Mouse (Mus musculus) stomach, postnatal 0 days (tissue): ENCODE measurements at regions not wholly inside any gene's neighbourhood (a gene's known extent, or its start where the extent isn't known, plus 50 kb on each side); places are given as distances from the start of the nearest gene placed in this dataset.

Experiments used
- ATAC-seq: fragments of 200-750 bp; cut with Nextera tagmentation; 2 replicates; pipeline ENCODE4 v1.8.0; 2017; ENCODE audit not compliant: low FRiP score, low TSS enrichment
- DNase-seq: peaks from one replicate; pipeline ENCODE4 v3.0.0-alpha.2; 2016; ENCODE audit warnings: low spot score
- H3K27ac ChIP-seq: fragments of 300-500 bp; sonication (generic); replicated peaks from 2 replicates; pipeline ENCODE4 v1.5.1; 2014; ENCODE audit warnings: mild to moderate bottlenecking, control low read depth
- H3K27me3 ChIP-seq: fragments of 300-500 bp; sonication (generic); 2 replicates; pipeline ENCODE4 v1.6.1; 2014; ENCODE audit warnings: low read length; ENCODE audit not compliant: control insufficient read depth, insufficient read depth
- H3K36me3 ChIP-seq: fragments of 300-500 bp; sonication (generic); 2 replicates; pipeline ENCODE4 v1.6.1; 2014; ENCODE audit warnings: low read length, mixed read lengths; ENCODE audit not compliant: control insufficient read depth, insufficient read depth
- H3K4me1 ChIP-seq: fragments of 300-500 bp; sonication (generic); replicated peaks from 2 replicates; pipeline ENCODE4 v1.6.1; 2014; ENCODE audit warnings: antibody characterized with exemption; ENCODE audit not compliant: control insufficient read depth, insufficient read depth
- H3K4me2 ChIP-seq: fragments of 300-500 bp; sonication (generic); replicated peaks from 2 replicates; pipeline ENCODE4 v1.6.1; 2014; ENCODE audit warnings: low read depth, mild to moderate bottlenecking, control low read depth, moderate library complexity
- H3K4me3 ChIP-seq: fragments of 300-500 bp; sonication (generic); 2 replicates; pipeline ENCODE4 v1.5.1; 2014; ENCODE audit warnings: low read depth, low read length, control low read depth
- H3K9ac ChIP-seq: fragments of 300-500 bp; sonication (generic); 2 replicates; pipeline ENCODE4 v1.6.1; 2014; ENCODE audit warnings: mild to moderate bottlenecking, low read length, control low read depth, mixed read lengths
- H3K9me3 ChIP-seq: fragments of 300-500 bp; sonication (generic); 2 replicates; pipeline ENCODE4 v1.6.1; 2016; ENCODE audit warnings: low read length; ENCODE audit not compliant: control insufficient read depth
- CTCF ChIP-seq: IDR thresholded peaks from 2 replicates; pipeline ENCODE4 v1.5.1; 2016; ENCODE audit warnings: antibody characterized with exemption, low read depth, mild to moderate bottlenecking, moderate library complexity
- EP300 ChIP-seq: optimal IDR thresholded peaks from 2 replicates; pipeline ENCODE3; 2016; ENCODE audit warnings: antibody characterized with exemption
- WGBS: fragments of 180-500 bp; shearing (Covaris S2); extraction: QIAGEN DNeasy Blood & Tissue Kit; methylation state at CpG from one replicate; pipeline ENCODE4 v1.1.7; 2014; 5-methylcytosine and 5-hydroxymethylcytosine counted together

- WGBS, result 90% methylated on average over 1 of the region's 1 CpGs
- H3K4me3 ChIP-seq, result no peak overlapping the region
- no peaks in the 10 kb centered on the region for H3K4me1 ChIP-seq
- DNase-seq (no peak), ATAC-seq (no peak)
- no peaks in the 10 kb centered on the region for H3K36me3 ChIP-seq
- TF ChIP-seq EP300, result no peak
- TF ChIP-seq CTCF, result no peak
- H3K27ac ChIP-seq, result no peak overlapping the region
- no peak overlapping the region for H3K4me2 ChIP-seq
- no peaks in the 10 kb centered on the region for H3K27me3 ChIP-seq
- H3K9me3 ChIP-seq, result no peaks in the 10 kb centered on the region
- no peak overlapping the region for H3K9ac ChIP-seq
These were observed 246.0 kb upstream of the Pdcd1 start for GRCm38 (mm10) chr1:94298395-94298794.

DNA sequence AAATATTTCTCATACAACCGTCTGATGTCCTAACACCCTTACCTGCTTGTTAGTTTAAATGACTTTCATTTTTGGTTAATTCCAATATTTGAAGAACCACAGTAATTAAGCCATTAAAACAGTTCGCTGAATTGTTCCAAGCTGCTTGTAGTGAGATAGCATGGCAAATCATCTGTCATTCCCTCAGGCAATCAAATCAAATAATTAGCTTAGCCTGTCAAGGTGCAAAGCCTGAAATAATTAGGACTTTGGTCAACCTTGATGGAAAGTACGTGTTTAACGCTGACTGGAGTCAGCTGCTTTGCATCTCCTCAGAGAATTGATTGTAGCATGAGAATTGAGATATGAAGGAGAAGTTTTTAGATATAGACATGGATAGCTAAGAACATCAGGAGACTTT, 220.2 kb upstream of the Pdcd1 start:
- H3K9me3 ChIP-seq, result no peaks in the 10 kb centered on the region
- H3K9ac ChIP-seq, result no peak overlapping the region
- 82% methylated on average over 4 of the region's 4 CpGs for WGBS
- H3K4me3 ChIP-seq, result no peak overlapping the region
- DNase-seq (no peak), ATAC-seq (no peak)
- TF ChIP-seq EP300, result no peak
- TF ChIP-seq CTCF, result no peak
- H3K27me3 ChIP-seq, result no peaks in the 10 kb centered on the region
- no peak overlapping the region for H3K4me2 ChIP-seq
- H3K4me1 ChIP-seq, result no peaks in the 10 kb centered on the region
- H3K36me3 ChIP-seq, result no peaks in the 10 kb centered on the region
- H3K27ac ChIP-seq, result no peak overlapping the region

- H3K27me3 ChIP-seq, result no peaks in the 10 kb centered on the region
- DNase-seq (no peak), ATAC-seq (no peak)
- WGBS, result 47% methylated on average over 8 of the region's 8 CpGs
- H3K4me2 ChIP-seq, result no peak overlapping the region
- no peaks in the 10 kb centered on the region for H3K4me1 ChIP-seq
- TF ChIP-seq EP300, result no peak
- TF ChIP-seq CTCF, result no peak
- H3K9ac ChIP-seq, result no peak overlapping the region
- no peaks in the 10 kb centered on the region for H3K36me3 ChIP-seq
- H3K4me3 ChIP-seq, result no peak overlapping the region
- H3K9me3 ChIP-seq, result no peaks in the 10 kb centered on the region
- no peak overlapping the region for H3K27ac ChIP-seq
These were observed 211.0 kb upstream of the Pdcd1 start for GRCm38 (mm10) chr1:94263313-94263712.

- Histone ChIP-seq H3K4me1 (no peaks in the 10 kb centered on the region), H3K27me3 (no peaks in the 10 kb centered on the region), H3K36me3 (no peaks in the 10 kb centered on the region), H3K4me3 (no peak overlapping the region), H3K4me2 (no peak overlapping the region), H3K9ac (no peak overlapping the region), H3K9me3 (no peaks in the 10 kb centered on the region), H3K27ac (no peak overlapping the region)
- no peak for TF ChIP-seq CTCF
- no peak for TF ChIP-seq EP300
- DNase-seq (no peak), ATAC-seq (no peak)
- 50% methylated on average over 1 of the region's 1 CpGs for WGBS
These were observed 183.1 kb upstream of the Pdcd1 start for GRCm38 (mm10) chr1:94235426-94235825.

GRCm38 (mm10) chr1:94221006-94221405, 168.7 kb upstream of the Pdcd1 start:
- no peak overlapping the region for H3K27ac ChIP-seq
- H3K4me2 ChIP-seq, result no peak overlapping the region
- no peak overlapping the region for H3K9ac ChIP-seq
- DNase-seq, result no peak
- no peak overlapping the region for H3K4me3 ChIP-seq
- TF ChIP-seq EP300, result no peak
- TF ChIP-seq CTCF, result no peak
- no peaks in the 10 kb centered on the region for H3K4me1 ChIP-seq
- ATAC-seq, result no peak
- no peaks in the 10 kb centered on the region for H3K36me3 ChIP-seq
- no peaks in the 10 kb centered on the region for H3K27me3 ChIP-seq
- no peaks in the 10 kb centered on the region for H3K9me3 ChIP-seq
- WGBS, result 12% methylated on average over 3 of the region's 3 CpGs

DNA sequence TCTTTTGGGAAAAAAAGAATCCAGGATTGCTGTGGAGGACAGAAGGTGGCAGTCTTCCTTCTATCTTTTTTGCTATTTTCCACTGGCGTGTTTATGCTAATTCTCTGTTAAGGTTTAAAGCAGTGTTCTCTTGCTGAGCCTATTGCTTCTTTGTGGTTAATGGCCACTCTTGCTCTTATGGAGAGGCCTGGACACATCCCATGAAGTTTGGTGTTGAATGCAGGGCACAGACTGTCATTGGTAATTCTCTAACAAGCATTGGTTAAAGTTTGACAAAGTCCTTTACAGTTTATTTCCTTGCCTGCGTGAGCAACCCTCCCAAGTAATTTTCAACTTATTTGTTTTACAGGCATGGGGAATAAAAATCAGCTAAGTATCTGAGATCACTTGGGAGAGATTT, 165.1 kb upstream of the Pdcd1 start:
- Histone ChIP-seq H3K27ac (no peak overlapping the region), H3K4me2 (no peak overlapping the region), H3K36me3 (no peaks in the 10 kb centered on the region), H3K4me1 (no peaks in the 10 kb centered on the region), H3K9ac (no peak overlapping the region), H3K4me3 (no peak overlapping the region), H3K9me3 (no peaks in the 10 kb centered on the region), H3K27me3 (no peaks in the 10 kb centered on the region)
- 67% methylated on average over 2 of the region's 2 CpGs for WGBS
- TF ChIP-seq CTCF, result no peak
- no peak for TF ChIP-seq EP300
- DNase-seq, result no peak
- no peak for ATAC-seq
